Mouse (Mus musculus): ENCODE measurements around the gene Lrrc8c.

GRCm38 (mm10) chr5:105557346-105557745 is 38.2 kb downstream of the Lrrc8c start:
- TF ChIP-seq CTCF (IDR thresholded peaks at IDR 0.05; ENCODE audit: borderline replicate concordance, insufficient read depth, low read depth, low read length) (no peak), POLR2A (IDR thresholded peaks at IDR 0.05; ENCODE audit: borderline replicate concordance, insufficient read depth, low read length) (no peak)
